Mouse (Mus musculus) lung, postnatal 0 days (tissue): ENCODE data around the gene Rnls.

Experiments
- CTCF ChIP-seq: IDR thresholded peaks from 2 replicates; pipeline ENCODE4 v1.5.1; 2016; ENCODE audit warnings: antibody characterized with exemption, mild to moderate bottlenecking
- EP300 ChIP-seq: IDR thresholded peaks from 2 replicates; pipeline ENCODE4 v1.6.1; 2016; ENCODE audit warnings: antibody characterized with exemption, mild to moderate bottlenecking, control low read depth

DNA sequence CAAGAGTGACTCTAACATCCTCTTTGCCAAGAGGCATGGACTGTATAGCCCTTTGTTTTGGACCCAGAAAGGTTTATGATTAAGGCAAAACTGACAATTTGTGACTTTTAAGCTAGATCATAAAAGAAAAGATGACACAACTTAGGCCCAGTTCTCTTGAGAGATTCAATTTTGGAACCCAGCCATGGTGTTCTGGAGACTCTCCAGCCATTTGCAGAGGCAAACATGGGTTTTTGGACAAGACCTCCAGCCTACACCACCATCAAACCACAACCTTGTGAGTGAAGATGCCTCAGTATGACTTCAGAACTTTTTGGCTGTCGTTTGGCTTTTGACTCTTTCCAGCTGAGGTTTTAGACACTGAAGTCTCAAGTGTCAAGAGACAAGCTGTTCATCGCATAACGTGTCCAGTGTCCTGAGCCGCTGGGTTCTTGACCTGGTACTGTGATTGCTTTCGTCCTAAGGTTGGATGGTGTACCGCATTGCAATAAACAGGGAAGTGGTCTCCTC, 174.2 kb downstream of the Rnls start:
- TF ChIP-seq CTCF (no peak), EP300 (no peak)
